26 mouse cellular contexts compared by ENCODE assay signal in genomic region chr8:26243743-26244142, GRCm38 (mm10).
DNase-seq lines count a peak whose midpoint lies in the region; ATAC-seq lines count a peak whose summit lies in the region.
"Had no signal": no experiment of that assay in that cellular context is flagged by ENCODE, and none has a peak within 500 bp of the region (broad histone marks: within the 10 kb centered on the region; RNA-seq: fewer than 3 reads in every experiment).

No protein-coding gene starts in this region.

- WGBS in forebrain, embryonic 14.5 days, result 55% methylated on average over 4 of the region's 4 CpGs
- WGBS in forebrain, embryonic 10.5 days, result 92% methylated on average over 4 of the region's 4 CpGs
- WGBS in lung, embryonic 16.5 days, result 36% methylated on average over 4 of the region's 4 CpGs
- 52% methylated on average over 4 of the region's 4 CpGs for WGBS in forebrain, embryonic 16.5 days
- 78% methylated on average over 4 of the region's 4 CpGs for WGBS in heart, embryonic 10.5 days

- H3K4me3 ChIP-seq in forebrain, embryonic 14.5 days (ENCODE audit: low read depth, low read length), result no peak overlapping the region
- H3K4me3 ChIP-seq in forebrain, embryonic 10.5 days, result no peak overlapping the region
- no peak overlapping the region for H3K4me3 ChIP-seq in lung, embryonic 16.5 days (ENCODE audit: low read length)
- no peak overlapping the region for H3K4me3 ChIP-seq in forebrain, embryonic 16.5 days (replicated peaks; ENCODE audit: low read length)
- H3K4me3 ChIP-seq in heart, embryonic 10.5 days, result no peak overlapping the region
- H3K4me3 ChIP-seq: embryonic facial prominence, embryonic 12.5 days; heart, embryonic 12.5 days; hindbrain, embryonic 10.5 days; layer of hippocampus, adult 2 months; midbrain, embryonic 15.5 days; myocyte had no signal

- ATAC-seq in forebrain, embryonic 14.5 days, result peak; percentile 72; the same call in 1 of the 2 replicates
- ATAC-seq in lung, embryonic 16.5 days (ENCODE audit: low read depth), result peak; percentile 68
- peak; percentile 73 for ATAC-seq in forebrain, embryonic 16.5 days
- ATAC-seq: hindbrain, embryonic 16.5 days; intestine, embryonic 16.5 days; midbrain, embryonic 15.5 days had no signal

- no peaks in the 10 kb centered on the region for H3K9me3 ChIP-seq in forebrain, embryonic 14.5 days (replicated peaks; ENCODE audit: control insufficient read depth, low read length)
- no peaks in the 10 kb centered on the region for H3K9me3 ChIP-seq in forebrain, embryonic 10.5 days
- no peaks in the 10 kb centered on the region for H3K9me3 ChIP-seq in lung, embryonic 16.5 days (ENCODE audit: control insufficient read depth, low read length)
- no peaks in the 10 kb centered on the region for H3K9me3 ChIP-seq in forebrain, embryonic 16.5 days (ENCODE audit: control insufficient read depth, low read length)
- H3K9me3 ChIP-seq in heart, embryonic 10.5 days, result no peaks in the 10 kb centered on the region
- H3K9me3 ChIP-seq: embryonic facial prominence, embryonic 12.5 days; heart, embryonic 12.5 days; hindbrain, embryonic 10.5 days; midbrain, embryonic 15.5 days had no signal

- no peak overlapping the region for H3K27ac ChIP-seq in forebrain, embryonic 14.5 days (ENCODE audit: low read depth, low read length)
- no peak overlapping the region for H3K27ac ChIP-seq in forebrain, embryonic 10.5 days
- no peak overlapping the region for H3K27ac ChIP-seq in lung, embryonic 16.5 days (ENCODE audit: low read length)
- H3K27ac ChIP-seq in forebrain, embryonic 16.5 days (ENCODE audit: low read length), result no peak overlapping the region
- no peak overlapping the region for H3K27ac ChIP-seq in heart, embryonic 10.5 days
- H3K27ac ChIP-seq: embryonic facial prominence, embryonic 12.5 days; hindbrain, embryonic 10.5 days; layer of hippocampus, adult 2 months; midbrain, embryonic 15.5 days had no signal

- no peak overlapping the region for H3K4me2 ChIP-seq in forebrain, embryonic 14.5 days (ENCODE audit: low read length)
- no peak overlapping the region for H3K4me2 ChIP-seq in lung, embryonic 16.5 days (ENCODE audit: low read depth, low read length)
- no peak overlapping the region for H3K4me2 ChIP-seq in forebrain, embryonic 16.5 days (ENCODE audit: low read length)
- H3K4me2 ChIP-seq: embryonic facial prominence, embryonic 12.5 days; heart, embryonic 12.5 days; midbrain, embryonic 15.5 days had no signal

- H3K36me3 ChIP-seq in forebrain, embryonic 14.5 days (ENCODE audit: control insufficient read depth, insufficient read depth, low read length), result no peaks in the 10 kb centered on the region
- H3K36me3 ChIP-seq in forebrain, embryonic 10.5 days (replicated peaks), result no peaks in the 10 kb centered on the region
- no peaks in the 10 kb centered on the region for H3K36me3 ChIP-seq in lung, embryonic 16.5 days (ENCODE audit: control insufficient read depth, insufficient read depth, low read length)
- H3K36me3 ChIP-seq in forebrain, embryonic 16.5 days (ENCODE audit: control insufficient read depth, insufficient read depth), result no peaks in the 10 kb centered on the region
- no peaks in the 10 kb centered on the region for H3K36me3 ChIP-seq in heart, embryonic 10.5 days
- H3K36me3 ChIP-seq: embryonic facial prominence, embryonic 12.5 days; heart, embryonic 12.5 days; hindbrain, embryonic 10.5 days; midbrain, embryonic 15.5 days had no signal

- no peaks in the 10 kb centered on the region for H3K27me3 ChIP-seq in forebrain, embryonic 14.5 days (replicated peaks; ENCODE audit: control insufficient read depth, insufficient read depth, low read length)
- no peaks in the 10 kb centered on the region for H3K27me3 ChIP-seq in forebrain, embryonic 10.5 days (ENCODE audit: poor library complexity, severe bottlenecking)
- no peaks in the 10 kb centered on the region for H3K27me3 ChIP-seq in lung, embryonic 16.5 days (ENCODE audit: control insufficient read depth, insufficient read depth, low read depth, low read length)
- no peaks in the 10 kb centered on the region for H3K27me3 ChIP-seq in forebrain, embryonic 16.5 days (replicated peaks; ENCODE audit: control insufficient read depth, insufficient read depth, low read length)
- H3K27me3 ChIP-seq in heart, embryonic 10.5 days (ENCODE audit: insufficient read depth, poor library complexity, severe bottlenecking), result no peaks in the 10 kb centered on the region
- H3K27me3 ChIP-seq: embryonic facial prominence, embryonic 12.5 days; midbrain, embryonic 15.5 days had no signal

- DNase-seq in forebrain, embryonic 14.5 days (ENCODE audit: low spot score), result peak; percentile 64
- DNase-seq in forebrain, embryonic 10.5 days (ENCODE audit: extremely low spot score, low spot score), result no peak
- DNase-seq in lung, adult 18-20 months, result no peak
- peak; percentile 39 to 72 for DNase-seq in right cerebral cortex, postnatal 10 days (ENCODE audit: low spot score in 2 of 2)
- DNase-seq in thymus, adult 18-20 months, result no peak
- no peak for DNase-seq in heart, embryonic 10.5 days (ENCODE audit: low spot score)
- DNase-seq: adrenal gland, postnatal 25 days; cerebellum, adult 18-20 months; cerebellum, postnatal 25 days; gastrocnemius, postnatal 14 days; heart, adult 11 months; heart, postnatal 10 days; kidney, adult 9 months; kidney, postnatal 14 days; layer of hippocampus, postnatal 36 days; thymus, postnatal 25 days had no signal

- no peak overlapping the region for H3K9ac ChIP-seq in forebrain, embryonic 14.5 days (ENCODE audit: low read length)
- H3K9ac ChIP-seq in lung, embryonic 16.5 days (ENCODE audit: low read length), result no peak overlapping the region
- no peak overlapping the region for H3K9ac ChIP-seq in forebrain, embryonic 16.5 days (replicated peaks; ENCODE audit: low read depth, low read length)
- H3K9ac ChIP-seq: embryonic facial prominence, embryonic 12.5 days; heart, embryonic 12.5 days; midbrain, embryonic 15.5 days had no signal

- H3K4me1 ChIP-seq in forebrain, embryonic 14.5 days (ENCODE audit: control insufficient read depth, insufficient read depth, low read length), result no peaks in the 10 kb centered on the region
- H3K4me1 ChIP-seq in forebrain, embryonic 10.5 days, result no peaks in the 10 kb centered on the region
- H3K4me1 ChIP-seq in lung, embryonic 16.5 days (replicated peaks; ENCODE audit: control insufficient read depth, insufficient read depth, low read length), result peaks cover 3% of the 10 kb centered on the region; the same call in 1 of the 2 replicates
- H3K4me1 ChIP-seq in forebrain, embryonic 16.5 days (replicated peaks; ENCODE audit: control insufficient read depth, insufficient read depth, low read length), result peaks cover 10% of the 10 kb centered on the region
- no peaks in the 10 kb centered on the region for H3K4me1 ChIP-seq in heart, embryonic 10.5 days
- H3K4me1 ChIP-seq: embryonic facial prominence, embryonic 12.5 days; heart, embryonic 12.5 days; hindbrain, embryonic 10.5 days; midbrain, embryonic 15.5 days had no signal

Comparison
In these comparisons a context has a peak if more than half of its experiments do, and no peak if none do; other contexts are left out.
1. DNase-seq: peak in forebrain, embryonic 14.5 days (single experiment) and right cerebral cortex, postnatal 10 days (2 of 2); none in forebrain, embryonic 10.5 days (single experiment), lung, adult 18-20 months (0 of 2), thymus, adult 18-20 months (0 of 2) and heart, embryonic 10.5 days (single experiment).
2. Peak in every context shown above with its lines, with median percentiles within 50 percentile points of each other: ATAC-seq.